8 mouse cellular contexts compared by ENCODE assay signal in the genomic region with DNA sequence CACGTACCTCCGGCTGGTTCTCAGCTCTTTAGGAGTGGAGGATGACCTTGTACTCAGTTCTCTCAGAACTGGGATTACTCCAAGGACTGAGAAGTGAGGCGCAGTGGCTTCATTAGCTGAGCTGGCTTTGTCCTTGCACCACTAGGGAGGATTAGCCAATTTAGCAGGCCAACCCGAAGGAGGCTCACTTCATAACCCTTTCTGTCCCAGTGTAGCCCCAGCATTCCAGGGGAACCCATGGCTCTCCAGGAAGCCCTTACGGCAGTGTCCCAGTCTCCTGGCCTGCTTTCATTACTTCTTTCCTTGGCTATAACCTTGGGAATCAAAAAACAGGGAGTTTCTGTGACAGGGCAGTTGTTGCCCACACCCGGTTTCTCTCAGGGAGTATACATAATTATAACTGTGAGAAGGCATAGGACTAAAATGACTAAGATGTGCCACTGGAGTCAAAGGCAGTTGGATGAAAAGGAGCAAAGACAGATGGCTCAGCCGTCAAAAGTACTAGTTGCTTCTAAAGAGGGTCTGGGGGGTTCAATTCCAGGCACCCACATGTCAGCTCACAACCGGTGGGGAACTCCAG. TPM values are rescaled to one million over a fixed set of nuclear protein-coding genes. Genes with fewer than 3 reads are reported as not detected.
DNase-seq lines count a peak whose midpoint lies in the region; ATAC-seq and TF ChIP-seq lines count a peak whose summit lies in the region.

No protein-coding gene starts in this region.

- peak overlapping the region; percentile 46 for H3K4me3 ChIP-seq in embryonic fibroblast, embryonic 13.5 days (ENCODE audit: insufficient read depth, low read length)
- H3K4me3 ChIP-seq in hindbrain, embryonic 14.5 days (replicated peaks; ENCODE audit: low read length) = peak overlapping the region; percentile 80
- peak overlapping the region; percentile 84 for H3K4me3 ChIP-seq in lung, embryonic 16.5 days (ENCODE audit: low read length)
- peak overlapping the region; percentile 79 for H3K4me3 ChIP-seq in stomach, postnatal 0 days (ENCODE audit: low read depth, low read length)

- no peaks in the 10 kb centered on the region for H3K9me3 ChIP-seq in hindbrain, embryonic 14.5 days (ENCODE audit: control insufficient read depth, low read length)
- no peaks in the 10 kb centered on the region for H3K9me3 ChIP-seq in lung, embryonic 16.5 days (ENCODE audit: control insufficient read depth, low read length)
- no peaks in the 10 kb centered on the region for H3K9me3 ChIP-seq in stomach, postnatal 0 days (ENCODE audit: control insufficient read depth, low read length)

- peak overlapping the region; percentile 68 for H3K9ac ChIP-seq in hindbrain, embryonic 14.5 days
- H3K9ac ChIP-seq in lung, embryonic 16.5 days (ENCODE audit: low read length) = peak overlapping the region; percentile 98
- peak overlapping the region; percentile 97 for H3K9ac ChIP-seq in stomach, postnatal 0 days (ENCODE audit: low read length)

- peak overlapping the region; percentile 93 for H3K4me2 ChIP-seq in hindbrain, embryonic 14.5 days (replicated peaks)
- H3K4me2 ChIP-seq in lung, embryonic 16.5 days (ENCODE audit: low read depth, low read length) = peak overlapping the region; percentile 98
- H3K4me2 ChIP-seq in stomach, postnatal 0 days (replicated peaks; ENCODE audit: low read depth) = peak overlapping the region; percentile 86

- H3K27me3 ChIP-seq in hindbrain, embryonic 14.5 days (ENCODE audit: control insufficient read depth, insufficient read depth, low read length) = no peaks in the 10 kb centered on the region
- no peaks in the 10 kb centered on the region for H3K27me3 ChIP-seq in lung, embryonic 16.5 days (ENCODE audit: control insufficient read depth, insufficient read depth, low read depth, low read length)
- H3K27me3 ChIP-seq in stomach, postnatal 0 days (ENCODE audit: control insufficient read depth, insufficient read depth, low read length) = no peaks in the 10 kb centered on the region

- TF ChIP-seq EP300 in stomach, postnatal 0 days (optimal IDR thresholded peaks at IDR 0.05) = no peak

- no peak for ATAC-seq in hindbrain, embryonic 14.5 days (ENCODE audit: low FRiP score)
- ATAC-seq in lung, embryonic 16.5 days (ENCODE audit: low read depth) = no peak
- no peak for ATAC-seq in stomach, postnatal 0 days (ENCODE audit: low FRiP score, low TSS enrichment)

- peak; percentile 35 for DNase-seq in urinary bladder, adult 2 months (ENCODE audit: low spot score)
- DNase-seq in urinary bladder, adult 18-20 months (ENCODE audit: low spot score in 2 of 2) = no peak
- DNase-seq in hindbrain, embryonic 14.5 days (ENCODE audit: low spot score) = no peak
- DNase-seq in stomach, postnatal 0 days (ENCODE audit: low spot score) = no peak
- no peak for DNase-seq in right cerebral cortex, postnatal 36 days (ENCODE audit: low spot score in 2 of 2)
- DNase-seq in left cerebral cortex, adult 8-10 months (ENCODE audit: low spot score in 2 of 2) = no peak

- H3K36me3 ChIP-seq in hindbrain, embryonic 14.5 days (replicated peaks; ENCODE audit: control insufficient read depth, insufficient read depth) = peaks cover 8% of the 10 kb centered on the region
- peaks cover 7% of the 10 kb centered on the region for H3K36me3 ChIP-seq in lung, embryonic 16.5 days (ENCODE audit: control insufficient read depth, insufficient read depth, low read length)
- H3K36me3 ChIP-seq in stomach, postnatal 0 days (ENCODE audit: control insufficient read depth, insufficient read depth, low read length) = no peaks in the 10 kb centered on the region

- TF ChIP-seq CTCF in embryonic fibroblast, embryonic 13.5 days (IDR thresholded peaks at IDR 0.05; ENCODE audit: borderline replicate concordance, insufficient read depth, low read length) = no peak
- 0 out of 2 replicates have a peak, but pooled peaks have one; percentile 15 for TF ChIP-seq CTCF in stomach, postnatal 0 days (IDR thresholded peaks at IDR 0.05; ENCODE audit: low read depth)

- WGBS in hindbrain, embryonic 14.5 days = 44% methylated on average over 6 of the region's 8 CpGs
- 37% methylated on average over 7 of the region's 8 CpGs for WGBS in lung, embryonic 16.5 days
- 23% methylated on average over 7 of the region's 8 CpGs for WGBS in stomach, postnatal 0 days

- peak overlapping the region; percentile 95 for H3K27ac ChIP-seq in embryonic fibroblast, embryonic 13.5 days (ENCODE audit: insufficient read depth, low read length)
- peak overlapping the region; percentile 96 for H3K27ac ChIP-seq in hindbrain, embryonic 14.5 days
- peak overlapping the region; percentile 100 for H3K27ac ChIP-seq in lung, embryonic 16.5 days (ENCODE audit: low read length)
- peak overlapping the region; percentile 100 for H3K27ac ChIP-seq in stomach, postnatal 0 days (replicated peaks)

- no peak for TF ChIP-seq POLR2A in embryonic fibroblast, embryonic 13.5 days (IDR thresholded peaks at IDR 0.05; ENCODE audit: low read depth, low read length)

- peaks cover 15% of the 10 kb centered on the region for H3K4me1 ChIP-seq in embryonic fibroblast, embryonic 13.5 days (ENCODE audit: control insufficient read depth, insufficient read depth, low read length)
- H3K4me1 ChIP-seq in hindbrain, embryonic 14.5 days (replicated peaks; ENCODE audit: control insufficient read depth, insufficient read depth, low read length) = peaks cover 25% of the 10 kb centered on the region
- H3K4me1 ChIP-seq in lung, embryonic 16.5 days (replicated peaks; ENCODE audit: control insufficient read depth, insufficient read depth, low read length) = peaks cover 33% of the 10 kb centered on the region
- peaks cover 17% of the 10 kb centered on the region for H3K4me1 ChIP-seq in stomach, postnatal 0 days (replicated peaks; ENCODE audit: control insufficient read depth, insufficient read depth)

RNA-seq across cellular contexts. Expression of a gene that starts 0.6 kb away (rescaled TPM):
- polyA plus RNA-seq in urinary bladder, adult 2 months (2012; rRNA removed) = 325 and 346 TPM in 2 replicates
- polyA plus RNA-seq in embryonic fibroblast, embryonic 13.5 days (2011; ENCODE audit: insufficient read length, low read depth, missing spikeins) = 442 and 496 TPM in 2 replicates
- 142 and 150 TPM in 2 replicates for polyA plus RNA-seq in hindbrain, embryonic 14.5 days (2014; fragmentation: Nextera tagmentation; extraction: Ambion mirVana)
- polyA plus RNA-seq in lung, embryonic 16.5 days (2015; fragmentation: Nextera tagmentation; extraction: Ambion mirVana) = 200 and 226 TPM in 2 replicates
- 153 and 156 TPM in 2 replicates for polyA plus RNA-seq in stomach, postnatal 0 days (2015; fragmentation: Nextera tagmentation; extraction: Ambion mirVana)
- total RNA-seq in left cerebral cortex, adult 8-10 months (2022) = 100 to 1,000 TPM; 433 to 466 (median 453) TPM

RNA-seq across cellular contexts. Expression of a gene that starts 17.3 kb away (rescaled TPM):
- polyA plus RNA-seq in urinary bladder, adult 2 months (2012; rRNA removed) = 246 and 303 TPM in 2 replicates
- 80.4 and 81.2 TPM in 2 replicates for polyA plus RNA-seq in embryonic fibroblast, embryonic 13.5 days (2011; ENCODE audit: insufficient read length, low read depth, missing spikeins)
- polyA plus RNA-seq in hindbrain, embryonic 14.5 days (2014; fragmentation: Nextera tagmentation; extraction: Ambion mirVana) = 92.6 and 99.0 TPM in 2 replicates
- polyA plus RNA-seq in lung, embryonic 16.5 days (2015; fragmentation: Nextera tagmentation; extraction: Ambion mirVana) = 184 and 189 TPM in 2 replicates
- polyA plus RNA-seq in stomach, postnatal 0 days (2015; fragmentation: Nextera tagmentation; extraction: Ambion mirVana) = 426 and 435 TPM in 2 replicates
- 10 to 100 TPM; 57.9 to 68.0 (median 62.2) TPM for total RNA-seq in left cerebral cortex, adult 8-10 months (2022)

RNA-seq across cellular contexts. Expression of a gene that starts 19.0 kb away (rescaled TPM):
- 2.6 and 4.1 TPM in 2 replicates for polyA plus RNA-seq in urinary bladder, adult 2 months (2012; rRNA removed)
- polyA plus RNA-seq in embryonic fibroblast, embryonic 13.5 days (2011; ENCODE audit: insufficient read length, low read depth, missing spikeins) = 0.77 TPM in 1 of 2 replicates, not detected in the other
- polyA plus RNA-seq in hindbrain, embryonic 14.5 days (2014; fragmentation: Nextera tagmentation; extraction: Ambion mirVana) = 1.4 and 2.7 TPM in 2 replicates
- 9.2 and 9.5 TPM in 2 replicates for polyA plus RNA-seq in lung, embryonic 16.5 days (2015; fragmentation: Nextera tagmentation; extraction: Ambion mirVana)
- 2.1 and 2.6 TPM in 2 replicates for polyA plus RNA-seq in stomach, postnatal 0 days (2015; fragmentation: Nextera tagmentation; extraction: Ambion mirVana)
- total RNA-seq in left cerebral cortex, adult 8-10 months (2022) = 1 to 10 TPM; 2.0 to 4.9 (median 4.1) TPM

RNA-seq across cellular contexts. Expression of a gene that starts 25.9 kb away (rescaled TPM):
- polyA plus RNA-seq in urinary bladder, adult 2 months (2012; rRNA removed) = 29.4 and 39.9 TPM in 2 replicates
- 1.4 and 6.5 TPM in 2 replicates for polyA plus RNA-seq in embryonic fibroblast, embryonic 13.5 days (2011; ENCODE audit: insufficient read length, low read depth, missing spikeins)
- polyA plus RNA-seq in hindbrain, embryonic 14.5 days (2014; fragmentation: Nextera tagmentation; extraction: Ambion mirVana) = 2.8 and 3.2 TPM in 2 replicates
- 12.5 and 14.2 TPM in 2 replicates for polyA plus RNA-seq in lung, embryonic 16.5 days (2015; fragmentation: Nextera tagmentation; extraction: Ambion mirVana)
- 469 and 489 TPM in 2 replicates for polyA plus RNA-seq in stomach, postnatal 0 days (2015; fragmentation: Nextera tagmentation; extraction: Ambion mirVana)
- total RNA-seq in left cerebral cortex, adult 8-10 months (2022) = 1 to 10 TPM; 1.4 to 3.4 (median 3.0) TPM

RNA-seq across cellular contexts. Expression of a gene that starts 40.4 kb away (rescaled TPM):
- 16.4 and 18.6 TPM in 2 replicates for polyA plus RNA-seq in urinary bladder, adult 2 months (2012; rRNA removed)
- 13.8 and 15.0 TPM in 2 replicates for polyA plus RNA-seq in embryonic fibroblast, embryonic 13.5 days (2011; ENCODE audit: insufficient read length, low read depth, missing spikeins)
- 62.9 and 68.8 TPM in 2 replicates for polyA plus RNA-seq in hindbrain, embryonic 14.5 days (2014; fragmentation: Nextera tagmentation; extraction: Ambion mirVana)
- polyA plus RNA-seq in lung, embryonic 16.5 days (2015; fragmentation: Nextera tagmentation; extraction: Ambion mirVana) = 35.3 and 37.3 TPM in 2 replicates
- 31.2 and 33.0 TPM in 2 replicates for polyA plus RNA-seq in stomach, postnatal 0 days (2015; fragmentation: Nextera tagmentation; extraction: Ambion mirVana)
- 10 to 100 TPM; 32.2 to 34.7 (median 33.3) TPM for total RNA-seq in left cerebral cortex, adult 8-10 months (2022)
